Mouse (Mus musculus) neural tube, embryonic 11.5 days (tissue): ENCODE measurements at regions not wholly inside any gene's neighbourhood (a gene's known extent, or its start where the extent isn't known, plus 50 kb on each side); places are given as distances from the start of the nearest gene placed in this dataset.
A peak's percentile ranks its signal among the peaks of the same experiment; 100 is the strongest.

Source experiments
- ATAC-seq: fragments of 200-750 bp; cut with Nextera tagmentation; 2 replicates; pipeline ENCODE4 v1.8.0; 2017; ENCODE audit warnings: moderate number of reproducible peaks, mild to moderate bottlenecking, moderate TSS enrichment, moderate library complexity; ENCODE audit not compliant: insufficient read depth, low FRiP score, low TSS enrichment
- DNase-seq: peaks from one replicate; pipeline ENCODE4 v3.0.0-alpha.2; 2015; ENCODE audit warnings: low spot score
- H3K27ac ChIP-seq: fragments of 300-500 bp; sonication (generic); 2 replicates; pipeline ENCODE4 v1.5.1; 2014; ENCODE audit warnings: low read depth, mild to moderate bottlenecking, low read length
- H3K27me3 ChIP-seq: fragments of 300-500 bp; sonication (generic); 2 replicates; pipeline ENCODE4 v1.6.1; 2014; ENCODE audit warnings: mild to moderate bottlenecking, low read length, mixed read lengths; ENCODE audit not compliant: control insufficient read depth, insufficient read depth
- H3K36me3 ChIP-seq: fragments of 300-500 bp; sonication (generic); 2 replicates; pipeline ENCODE4 v1.6.1; 2014; ENCODE audit warnings: mild to moderate bottlenecking, low read length, moderate library complexity, mixed read lengths; ENCODE audit not compliant: control insufficient read depth, insufficient read depth
- H3K4me1 ChIP-seq: fragments of 300-500 bp; sonication (generic); 2 replicates; pipeline ENCODE4 v1.6.1; 2014; ENCODE audit warnings: low read length, mixed read lengths; ENCODE audit not compliant: control insufficient read depth, insufficient read depth
- H3K4me2 ChIP-seq: fragments of 300-500 bp; sonication (generic); 2 replicates; pipeline ENCODE4 v1.6.1; 2014; ENCODE audit warnings: low read depth, mild to moderate bottlenecking, moderate library complexity
- H3K4me3 ChIP-seq: fragments of 300-500 bp; sonication (generic); 2 replicates; pipeline ENCODE4 v1.5.1; 2014; ENCODE audit warnings: low read depth, low read length
- H3K9ac ChIP-seq: fragments of 300-500 bp; sonication (generic); 2 replicates; pipeline ENCODE4 v1.6.1; 2014; ENCODE audit warnings: mild to moderate bottlenecking, low read length
- H3K9me3 ChIP-seq: fragments of 300-500 bp; sonication (generic); 2 replicates; pipeline ENCODE4 v1.6.1; 2016; ENCODE audit warnings: low read length; ENCODE audit not compliant: control insufficient read depth
- WGBS: fragments of 180-500 bp; shearing (Covaris S2); extraction: QIAGEN DNeasy Blood & Tissue Kit; methylation state at CpG from one replicate; pipeline ENCODE4 v1.1.7; 2014; 5-methylcytosine and 5-hydroxymethylcytosine counted together

DNA sequence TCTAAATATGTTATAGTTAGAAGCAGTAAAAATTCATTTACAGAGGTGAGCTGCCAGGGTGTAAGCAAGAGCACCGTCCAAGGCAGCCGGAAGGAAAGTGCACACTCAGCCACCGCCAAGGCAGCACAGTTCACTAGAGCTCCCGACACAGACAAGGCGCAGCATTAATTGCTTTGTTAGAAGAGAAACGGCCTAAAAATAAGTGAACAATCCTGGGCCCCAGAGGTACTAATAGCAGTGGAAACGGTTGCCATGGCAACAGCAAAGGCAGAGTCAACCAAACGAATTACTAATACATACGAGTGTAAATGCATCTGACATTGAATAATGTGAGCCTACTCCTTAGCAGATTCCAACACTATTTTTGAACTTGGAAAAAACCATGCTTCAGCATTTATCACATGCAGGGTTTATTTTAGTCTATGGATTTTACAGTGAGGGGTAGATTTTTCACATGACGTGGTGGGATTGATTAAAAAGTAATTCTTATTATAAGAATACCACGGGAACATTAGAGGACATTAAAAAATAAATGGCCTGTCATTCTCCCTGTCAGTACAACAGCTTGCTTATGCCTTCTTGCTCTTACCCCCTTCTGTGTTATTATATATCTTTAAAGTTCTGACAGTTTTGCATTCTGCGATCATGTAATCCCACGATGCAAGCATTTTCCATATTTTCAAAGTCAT, 62.5 kb downstream of the Cavin4 start:
- Histone ChIP-seq H3K9ac (no peak overlapping the region), H3K4me1 (no peaks in the 10 kb centered on the region), H3K27ac (no peak overlapping the region), H3K27me3 (no peaks in the 10 kb centered on the region), H3K4me3 (no peak overlapping the region), H3K36me3 (no peaks in the 10 kb centered on the region), H3K4me2 (no peak overlapping the region), H3K9me3 (no peaks in the 10 kb centered on the region)
- 51% methylated on average over 13 of the region's 13 CpGs for WGBS
- peak; percentile 75 for ATAC-seq
- DNase-seq: peak; percentile 64

DNA sequence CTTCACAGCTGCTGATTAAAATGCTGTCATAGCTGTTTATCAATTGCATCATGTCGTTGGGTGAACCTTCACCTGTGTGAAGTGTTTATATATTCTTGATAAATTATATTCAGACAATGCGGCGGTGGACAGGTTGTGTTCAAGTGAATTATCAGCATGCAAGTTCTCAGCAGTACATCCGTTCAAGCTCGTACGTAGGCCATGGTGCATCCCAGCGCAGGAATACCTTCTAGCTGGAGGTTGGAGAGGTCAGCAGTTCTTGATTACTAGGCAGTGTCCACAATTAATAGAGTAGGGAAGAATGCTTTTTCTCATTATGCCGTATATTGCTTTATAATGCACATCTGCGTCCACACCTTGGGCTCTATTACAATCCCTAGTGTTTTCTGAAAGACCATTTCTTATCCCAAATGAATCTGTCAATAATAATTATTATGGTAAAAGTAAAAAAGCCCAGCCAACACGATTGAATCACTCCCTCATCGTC, 63.1 kb downstream of the Cavin4 start:
- 79% methylated on average over 11 of the region's 11 CpGs for WGBS
- no peaks in the 10 kb centered on the region for H3K27me3 ChIP-seq
- ATAC-seq: peak; percentile 62; the same call in 1 of the 2 replicates

DNA sequence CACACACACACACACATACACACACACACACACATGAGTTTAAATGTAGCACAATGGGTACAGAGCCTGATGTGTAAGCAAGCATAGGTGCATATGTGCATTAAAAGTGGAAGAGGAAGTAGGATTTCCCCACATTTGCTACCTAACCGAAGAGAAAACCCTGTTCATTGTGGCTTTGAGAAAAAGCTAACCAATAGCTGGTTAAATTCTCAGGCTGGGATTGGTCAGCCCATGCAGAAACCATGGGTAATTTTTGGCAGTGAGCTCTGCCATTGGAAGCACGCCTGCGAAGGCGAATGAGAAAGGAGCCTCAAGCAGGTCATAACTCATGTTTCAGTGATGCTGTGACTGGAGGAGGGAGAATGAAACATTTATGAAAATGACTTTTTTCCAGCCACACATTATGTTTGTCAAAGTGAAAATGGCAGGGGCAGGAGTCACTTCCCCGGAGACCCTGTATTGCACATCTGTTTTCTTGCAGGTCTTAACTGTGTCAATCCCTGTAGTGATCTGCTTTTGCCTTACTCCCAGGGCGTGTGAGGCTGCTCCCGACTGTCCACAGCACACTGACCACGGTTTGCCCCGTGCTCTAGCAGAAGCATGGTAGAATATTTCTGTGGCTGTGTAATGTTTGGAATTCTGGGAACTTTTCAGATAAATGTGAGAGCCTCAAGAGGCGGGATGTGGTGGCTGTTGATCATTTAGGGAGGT, 71.7 kb downstream of the Cavin4 start:
- Histone ChIP-seq H3K4me3 (no peak overlapping the region), H3K27me3 (no peaks in the 10 kb centered on the region), H3K4me1 (no peaks in the 10 kb centered on the region), H3K9me3 (no peaks in the 10 kb centered on the region), H3K27ac (no peak overlapping the region), H3K36me3 (no peaks in the 10 kb centered on the region), H3K9ac (no peak overlapping the region), H3K4me2 (no peak overlapping the region)
- 70% methylated on average over 10 of the region's 10 CpGs for WGBS
- peak; percentile 18 for DNase-seq
- ATAC-seq: no peak

More for the DNA sequence above, 63.1 kb downstream of the Cavin4 start:
- Histone ChIP-seq H3K27ac (no peak overlapping the region), H3K9me3 (no peaks in the 10 kb centered on the region), H3K4me3 (no peak overlapping the region), H3K4me2 (no peak overlapping the region), H3K36me3 (no peaks in the 10 kb centered on the region), H3K4me1 (no peaks in the 10 kb centered on the region), H3K9ac (no peak overlapping the region)
- no peak for DNase-seq

DNA sequence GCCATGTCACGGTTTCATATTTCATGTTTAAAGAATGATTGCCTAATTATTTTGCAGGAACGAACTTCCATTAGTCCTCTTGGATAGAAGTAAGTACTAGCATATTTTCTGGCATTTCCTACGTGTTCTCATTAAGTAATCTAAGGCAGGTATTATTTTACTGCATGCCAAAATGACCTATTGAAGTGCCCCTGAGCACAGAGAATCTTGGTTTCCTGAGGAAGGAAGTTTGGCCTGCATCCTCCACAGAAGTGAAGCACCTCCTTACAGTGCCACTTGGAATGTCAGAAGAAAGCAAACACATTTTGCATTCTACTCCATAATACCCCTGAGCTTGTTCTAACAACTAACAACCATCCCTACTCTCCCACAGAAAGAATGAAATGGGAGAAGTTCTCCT, 82.9 kb downstream of the Cavin4 start:
- Histone ChIP-seq H3K4me2 (no peak overlapping the region), H3K9me3 (no peaks in the 10 kb centered on the region), H3K4me1 (no peaks in the 10 kb centered on the region), H3K4me3 (no peak overlapping the region), H3K36me3 (no peaks in the 10 kb centered on the region), H3K9ac (no peak overlapping the region), H3K27me3 (no peaks in the 10 kb centered on the region), H3K27ac (no peak overlapping the region)
- DNase-seq (no peak), ATAC-seq (no peak)
- WGBS: 92% methylated on average over 3 of the region's 3 CpGs

DNA sequence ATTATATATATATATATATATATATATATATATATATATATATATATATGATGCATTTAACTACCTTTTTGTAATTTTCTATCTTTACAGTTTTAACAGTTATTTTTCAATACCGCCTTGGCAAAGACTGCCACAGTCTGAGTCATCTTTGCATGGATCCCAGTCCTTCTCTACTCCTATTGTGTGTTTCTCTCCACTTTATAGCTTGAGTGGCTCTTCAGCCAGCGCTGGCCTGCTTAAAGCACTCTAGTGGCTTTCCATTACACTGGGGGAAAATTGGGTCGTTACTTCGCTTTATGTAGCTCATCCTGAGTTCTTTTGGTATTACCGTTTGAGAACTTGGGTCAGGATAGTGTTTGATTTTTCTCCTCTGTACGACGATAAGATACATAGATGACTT, 86.3 kb downstream of the Cavin4 start:
- H3K4me3 ChIP-seq: no peak overlapping the region
- ATAC-seq: no peak
- 87% methylated on average over 7 of the region's 7 CpGs for WGBS
- no peak overlapping the region for H3K27ac ChIP-seq
- DNase-seq: no peak
- H3K36me3 ChIP-seq: no peaks in the 10 kb centered on the region
- H3K27me3 ChIP-seq: no peaks in the 10 kb centered on the region
- no peaks in the 10 kb centered on the region for H3K4me1 ChIP-seq
- no peak overlapping the region for H3K4me2 ChIP-seq
- H3K9ac ChIP-seq: no peak overlapping the region
- H3K9me3 ChIP-seq: no peaks in the 10 kb centered on the region

DNA sequence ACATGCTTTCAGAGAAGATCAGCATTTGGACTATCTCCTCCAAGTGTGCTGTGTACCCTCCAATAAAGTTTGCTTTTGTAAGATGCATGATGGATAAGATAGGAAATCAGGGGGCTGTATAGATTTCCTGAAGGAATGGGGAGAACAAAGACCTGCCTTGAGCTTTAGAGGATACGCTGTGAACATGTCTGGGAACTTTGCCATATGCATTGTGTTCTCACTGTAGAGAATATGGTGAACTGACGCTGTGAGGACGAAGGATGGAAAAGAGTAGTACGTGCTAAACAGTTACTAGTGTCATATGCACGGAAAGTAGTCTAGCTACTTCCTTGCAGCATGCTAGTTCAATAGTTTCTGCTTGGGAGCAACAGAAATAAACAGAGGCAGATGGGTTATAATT, 86.8 kb downstream of the Cavin4 start:
- no peaks in the 10 kb centered on the region for H3K27me3 ChIP-seq
- H3K4me1 ChIP-seq: no peaks in the 10 kb centered on the region
- no peak overlapping the region for H3K27ac ChIP-seq
- whole genome bisulfite sequencing: 87% methylated on average over 5 of the region's 5 CpGs
- no peak overlapping the region for H3K9ac ChIP-seq
- no peaks in the 10 kb centered on the region for H3K36me3 ChIP-seq
- ATAC-seq (no peak), DNase-seq (no peak)
- H3K9me3 ChIP-seq: no peaks in the 10 kb centered on the region
- no peak overlapping the region for H3K4me2 ChIP-seq
- no peak overlapping the region for H3K4me3 ChIP-seq

DNA sequence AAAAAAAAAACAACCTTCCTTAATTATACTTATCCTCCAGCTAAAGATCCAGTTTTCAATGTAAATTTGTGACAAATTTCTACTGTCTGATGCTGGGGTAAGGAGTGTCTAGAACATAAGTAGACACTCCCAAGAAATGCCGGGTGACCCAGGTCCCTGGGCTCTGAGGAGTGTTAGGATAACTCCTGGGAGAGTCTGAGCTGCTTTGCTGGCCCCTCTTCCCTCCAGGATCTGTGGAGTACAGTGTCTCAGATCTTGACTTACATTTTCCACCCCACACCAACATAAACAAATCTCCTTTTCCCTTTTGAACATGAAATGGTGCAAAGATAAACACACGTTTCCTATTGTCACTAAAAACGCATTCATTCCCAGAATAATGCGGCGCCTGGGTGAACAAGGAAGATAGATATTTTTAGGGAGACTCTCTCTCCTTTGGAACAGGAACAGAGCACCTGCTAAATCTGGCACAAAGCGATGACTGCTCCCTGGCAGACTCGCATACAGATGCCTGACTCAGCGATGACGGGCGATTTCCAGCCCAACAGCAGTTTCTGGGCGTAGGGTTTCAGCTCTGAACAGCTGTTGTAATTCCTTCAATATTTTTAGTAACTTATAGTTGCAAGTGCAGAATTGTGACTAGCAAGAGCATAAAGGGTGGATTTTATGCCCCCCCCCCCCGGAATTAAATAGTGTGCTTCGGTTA, 91.3 kb downstream of the Cavin4 start:
- ATAC-seq (no peak), DNase-seq (peak; percentile 21)
- 87% methylated on average over 13 of the region's 13 CpGs for WGBS
- Histone ChIP-seq H3K4me2 (no peak overlapping the region), H3K9me3 (no peaks in the 10 kb centered on the region), H3K4me1 (no peaks in the 10 kb centered on the region), H3K36me3 (no peaks in the 10 kb centered on the region), H3K9ac (no peak overlapping the region), H3K27me3 (no peaks in the 10 kb centered on the region), H3K27ac (no peak overlapping the region), H3K4me3 (no peak overlapping the region)

DNA sequence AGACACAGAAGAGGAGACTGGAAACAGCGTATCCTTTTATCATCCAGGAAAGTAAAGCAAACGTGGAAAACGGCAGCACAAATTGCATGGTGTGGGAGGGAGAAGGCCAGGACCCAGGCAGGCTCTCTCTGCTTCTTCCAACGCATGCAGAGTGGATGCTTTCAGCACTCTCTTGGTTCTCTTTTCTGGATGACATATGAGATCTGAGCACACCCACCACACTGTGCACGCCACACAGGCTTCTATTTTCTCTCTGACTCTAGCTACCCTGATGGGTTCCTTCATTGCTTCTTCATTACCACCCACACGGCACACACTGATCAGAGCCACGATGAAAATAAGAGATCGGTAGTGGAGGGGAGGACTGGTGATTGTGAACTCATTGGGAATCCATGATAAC, 97.3 kb downstream of the Cavin4 start:
- no peaks in the 10 kb centered on the region for H3K4me1 ChIP-seq
- ATAC-seq: no peak
- no peak overlapping the region for H3K4me2 ChIP-seq
- H3K27me3 ChIP-seq: no peaks in the 10 kb centered on the region
- no peak overlapping the region for H3K9ac ChIP-seq
- H3K4me3 ChIP-seq: no peak overlapping the region
- 78% methylated on average over 8 of the region's 8 CpGs for WGBS
- no peaks in the 10 kb centered on the region for H3K36me3 ChIP-seq
- no peak for DNase-seq
- H3K9me3 ChIP-seq: no peaks in the 10 kb centered on the region
- H3K27ac ChIP-seq: no peak overlapping the region
